Mouse (Mus musculus): ENCODE data around the gene Olfr1294. TPM values are rescaled to one million over a fixed set of nuclear protein-coding genes. Genes with fewer than 3 reads are reported as not detected.

Gene Olfr1294
- not detected in 2 replicates for total RNA-seq (2014; rRNA removed)
- not detected in 2 replicates for polyA plus RNA-seq (2012; rRNA removed)

GRCm38 (mm10) chr2:111540191-111540590 is at the start of gene Olfr1294:
Olfr1294 (minus strand) TSS chr2:111540291.
- no peak within 1 kb of the TSS for H3K4me3 ChIP-seq (ENCODE audit: insufficient read depth, low read depth, low read length)
- H3K79me2 ChIP-seq (ENCODE audit: control insufficient read depth, insufficient read depth, low read length): no peaks in the 10 kb centered on the region
- no peak within 1 kb of the TSS for H3K9ac ChIP-seq (ENCODE audit: low read depth, low read length)
- no peaks in the 10 kb centered on the region for H3K36me3 ChIP-seq (ENCODE audit: control insufficient read depth, insufficient read depth, low read length)
- no peaks in the 10 kb centered on the region for H3K27me3 ChIP-seq (ENCODE audit: control insufficient read depth, insufficient read depth, low read length)
- TF ChIP-seq POLR2A (IDR thresholded peaks at IDR 0.05; ENCODE audit: extremely low read depth, insufficient read depth, low read length) (no peak), CTCF (IDR thresholded peaks at IDR 0.05; ENCODE audit: low read depth, low read length) (no peak)
- H3K4me1 ChIP-seq (ENCODE audit: control insufficient read depth, insufficient read depth, low read length): no peaks in the 10 kb centered on the region
- whole genome bisulfite sequencing: 32% methylated on average over 1 of the region's 1 CpGs
- DNase-seq (ENCODE audit: extremely low read depth, low read depth, low spot score): no peak
- H3K27ac ChIP-seq (replicated peaks; ENCODE audit: insufficient read depth, low read depth, low read length): no peak within 1 kb of the TSS

GRCm38 (mm10) chr2:111569581-111569980 is 29.5 kb upstream of the Olfr1294 start, which contains the start of gene Olfr1295:
Olfr1295 (minus strand) TSS chr2:111569681.
- Histone ChIP-seq H3K4me3 (ENCODE audit: insufficient read depth, low read depth, low read length) (no peak within 1 kb of the TSS), H3K27ac (replicated peaks; ENCODE audit: insufficient read depth, low read depth, low read length) (no peak within 1 kb of the TSS), H3K36me3 (ENCODE audit: control insufficient read depth, insufficient read depth, low read length) (no peaks in the 10 kb centered on the region), H3K79me2 (ENCODE audit: control insufficient read depth, insufficient read depth, low read length) (no peaks in the 10 kb centered on the region), H3K27me3 (ENCODE audit: control insufficient read depth, insufficient read depth, low read length) (no peaks in the 10 kb centered on the region), H3K4me1 (ENCODE audit: control insufficient read depth, insufficient read depth, low read length) (no peaks in the 10 kb centered on the region), H3K9ac (ENCODE audit: low read depth, low read length) (no peak within 1 kb of the TSS)
- DNase-seq (ENCODE audit: extremely low read depth, low read depth, low spot score): no peak
- TF ChIP-seq POLR2A (IDR thresholded peaks at IDR 0.05; ENCODE audit: extremely low read depth, insufficient read depth, low read length) (no peak), CTCF (IDR thresholded peaks at IDR 0.05; ENCODE audit: low read depth, low read length) (no peak)

GRCm38 (mm10) chr2:111524903-111525302 is 15.2 kb downstream of the Olfr1294 start, which contains the start of gene Olfr1293-ps:
Olfr1293-ps (plus strand) TSS chr2:111525203.
- no peak for DNase-seq (ENCODE audit: extremely low read depth, low read depth, low spot score)
- Histone ChIP-seq H3K79me2 (ENCODE audit: control insufficient read depth, insufficient read depth, low read length) (no peaks in the 10 kb centered on the region), H3K36me3 (ENCODE audit: control insufficient read depth, insufficient read depth, low read length) (no peaks in the 10 kb centered on the region), H3K27ac (replicated peaks; ENCODE audit: insufficient read depth, low read depth, low read length) (no peak within 1 kb of the TSS), H3K27me3 (ENCODE audit: control insufficient read depth, insufficient read depth, low read length) (no peaks in the 10 kb centered on the region), H3K4me1 (ENCODE audit: control insufficient read depth, insufficient read depth, low read length) (no peaks in the 10 kb centered on the region), H3K4me3 (ENCODE audit: insufficient read depth, low read depth, low read length) (no peak within 1 kb of the TSS), H3K9ac (ENCODE audit: low read depth, low read length) (no peak within 1 kb of the TSS)
- WGBS: 72% methylated on average over 1 of the region's 1 CpGs
- TF ChIP-seq POLR2A (IDR thresholded peaks at IDR 0.05; ENCODE audit: extremely low read depth, insufficient read depth, low read length): no peak
- TF ChIP-seq CTCF (IDR thresholded peaks at IDR 0.05; ENCODE audit: low read depth, low read length): no peak

- no peaks in the 10 kb centered on the region for H3K79me2 ChIP-seq (ENCODE audit: control insufficient read depth, insufficient read depth, low read length)
- 79% methylated on average over 10 of the region's 10 CpGs for WGBS
- no peak for DNase-seq (ENCODE audit: extremely low read depth, low read depth, low spot score)
- no peak overlapping the region for H3K9ac ChIP-seq (ENCODE audit: low read depth, low read length)
- no peaks in the 10 kb centered on the region for H3K27me3 ChIP-seq (ENCODE audit: control insufficient read depth, insufficient read depth, low read length)
- no peaks in the 10 kb centered on the region for H3K4me1 ChIP-seq (ENCODE audit: control insufficient read depth, insufficient read depth, low read length)
- TF ChIP-seq POLR2A (IDR thresholded peaks at IDR 0.05; ENCODE audit: extremely low read depth, insufficient read depth, low read length) (no peak), CTCF (IDR thresholded peaks at IDR 0.05; ENCODE audit: low read depth, low read length) (no peak)
- no peak overlapping the region for H3K27ac ChIP-seq (replicated peaks; ENCODE audit: insufficient read depth, low read depth, low read length)
- no peaks in the 10 kb centered on the region for H3K36me3 ChIP-seq (ENCODE audit: control insufficient read depth, insufficient read depth, low read length)
- no peak overlapping the region for H3K4me3 ChIP-seq (ENCODE audit: insufficient read depth, low read depth, low read length)
These were observed 22.6 kb downstream of the Olfr1294 start for GRCm38 (mm10) chr2:111517451-111517850.

- Histone ChIP-seq H3K27ac (replicated peaks; ENCODE audit: insufficient read depth, low read depth, low read length) (no peak within 1 kb of the TSS), H3K4me3 (ENCODE audit: insufficient read depth, low read depth, low read length) (no peak within 1 kb of the TSS), H3K4me1 (ENCODE audit: control insufficient read depth, insufficient read depth, low read length) (no peaks in the 10 kb centered on the region), H3K79me2 (ENCODE audit: control insufficient read depth, insufficient read depth, low read length) (no peaks in the 10 kb centered on the region), H3K36me3 (ENCODE audit: control insufficient read depth, insufficient read depth, low read length) (no peaks in the 10 kb centered on the region), H3K9ac (ENCODE audit: low read depth, low read length) (no peak within 1 kb of the TSS), H3K27me3 (ENCODE audit: control insufficient read depth, insufficient read depth, low read length) (no peaks in the 10 kb centered on the region)
- no peak for DNase-seq (ENCODE audit: extremely low read depth, low read depth, low spot score)
- TF ChIP-seq CTCF (IDR thresholded peaks at IDR 0.05; ENCODE audit: low read depth, low read length) (no peak), POLR2A (IDR thresholded peaks at IDR 0.05; ENCODE audit: extremely low read depth, insufficient read depth, low read length) (no peak)
- 87% methylated on average over 3 of the region's 3 CpGs for WGBS
These were observed 43.2 kb downstream of the Olfr1294 start, which contains the start of gene Olfr1291-ps1 for GRCm38 (mm10) chr2:111496880-111497279. Olfr1291-ps1 (plus strand) TSS chr2:111497180.

- no peak for TF ChIP-seq POLR2A (IDR thresholded peaks at IDR 0.05; ENCODE audit: extremely low read depth, insufficient read depth, low read length)
- no peak for TF ChIP-seq CTCF (IDR thresholded peaks at IDR 0.05; ENCODE audit: low read depth, low read length)
- H3K36me3 ChIP-seq (ENCODE audit: control insufficient read depth, insufficient read depth, low read length): no peaks in the 10 kb centered on the region
- 68% methylated on average over 5 of the region's 5 CpGs for WGBS
- no peaks in the 10 kb centered on the region for H3K4me1 ChIP-seq (ENCODE audit: control insufficient read depth, insufficient read depth, low read length)
- H3K27ac ChIP-seq (replicated peaks; ENCODE audit: insufficient read depth, low read depth, low read length): no peak within 1 kb of the TSS
- no peaks in the 10 kb centered on the region for H3K79me2 ChIP-seq (ENCODE audit: control insufficient read depth, insufficient read depth, low read length)
- no peak within 1 kb of the TSS for H3K4me3 ChIP-seq (ENCODE audit: insufficient read depth, low read depth, low read length)
- H3K9ac ChIP-seq (ENCODE audit: low read depth, low read length): no peak within 1 kb of the TSS
- H3K27me3 ChIP-seq (ENCODE audit: control insufficient read depth, insufficient read depth, low read length): no peaks in the 10 kb centered on the region
- no peak for DNase-seq (ENCODE audit: extremely low read depth, low read depth, low spot score)
These were observed 46.4 kb downstream of the Olfr1294 start, which contains the start of gene Olfr1290 for GRCm38 (mm10) chr2:111493729-111494128. Olfr1290 (minus strand) TSS chr2:111493829.

Other genes starting within 250 kb of the Olfr1294 start
- not detected in 2 replicates for gene Olfr1279, start 239.7 kb downstream of the Olfr1294 start, total RNA-seq (2014; rRNA removed)
- not detected in 2 replicates for gene Olfr1279, start 239.7 kb downstream of the Olfr1294 start, polyA plus RNA-seq (2012; rRNA removed)
- gene Olfr1280, start 226.3 kb downstream of the Olfr1294 start, total RNA-seq (2014; rRNA removed): not detected in 2 replicates
- gene Olfr1280, start 226.3 kb downstream of the Olfr1294 start, polyA plus RNA-seq (2012; rRNA removed): not detected in 2 replicates
- not detected in 2 replicates for gene Olfr1281, start 213.8 kb downstream of the Olfr1294 start, total RNA-seq (2014; rRNA removed)
- not detected in 2 replicates for gene Olfr1281, start 213.8 kb downstream of the Olfr1294 start, polyA plus RNA-seq (2012; rRNA removed)
- not detected in 2 replicates for gene Olfr1282, start 204.2 kb downstream of the Olfr1294 start, total RNA-seq (2014; rRNA removed)
- gene Olfr1282, start 204.2 kb downstream of the Olfr1294 start, polyA plus RNA-seq (2012; rRNA removed): not detected in 2 replicates
- not detected in 2 replicates for gene Olfr1283, start 173.5 kb downstream of the Olfr1294 start, total RNA-seq (2014; rRNA removed)
- not detected in 2 replicates for gene Olfr1283, start 173.5 kb downstream of the Olfr1294 start, polyA plus RNA-seq (2012; rRNA removed)
- gene Olfr1284, start 164.8 kb downstream of the Olfr1294 start, total RNA-seq (2014; rRNA removed): not detected in 2 replicates
- not detected in 2 replicates for gene Olfr1284, start 164.8 kb downstream of the Olfr1294 start, polyA plus RNA-seq (2012; rRNA removed)
- not detected in 2 replicates for gene Olfr1286, start 117.2 kb downstream of the Olfr1294 start, total RNA-seq (2014; rRNA removed)
- not detected in 2 replicates for gene Olfr1286, start 117.2 kb downstream of the Olfr1294 start, polyA plus RNA-seq (2012; rRNA removed)
- not detected in 2 replicates for gene Olfr1287, start 91.1 kb downstream of the Olfr1294 start, total RNA-seq (2014; rRNA removed)
- gene Olfr1287, start 91.1 kb downstream of the Olfr1294 start, polyA plus RNA-seq (2012; rRNA removed): not detected in 2 replicates
- gene Olfr1288, start 66.2 kb downstream of the Olfr1294 start, total RNA-seq (2014; rRNA removed): not detected in 2 replicates
- gene Olfr1288, start 66.2 kb downstream of the Olfr1294 start, polyA plus RNA-seq (2012; rRNA removed): not detected in 2 replicates
- gene Olfr1289, start 59.5 kb downstream of the Olfr1294 start, total RNA-seq (2014; rRNA removed): not detected in 2 replicates
- not detected in 2 replicates for gene Olfr1289, start 59.5 kb downstream of the Olfr1294 start, polyA plus RNA-seq (2012; rRNA removed)
- gene Olfr1290, start 46.5 kb downstream of the Olfr1294 start, total RNA-seq (2014; rRNA removed): not detected in 2 replicates
- gene Olfr1290, start 46.5 kb downstream of the Olfr1294 start, polyA plus RNA-seq (2012; rRNA removed): not detected in 2 replicates
- not detected in 2 replicates for gene Olfr1291-ps1, start 43.1 kb downstream of the Olfr1294 start, total RNA-seq (2014; rRNA removed)
- gene Olfr1291-ps1, start 43.1 kb downstream of the Olfr1294 start, polyA plus RNA-seq (2012; rRNA removed): not detected in 2 replicates
- not detected in 2 replicates for gene Olfr1293-ps, start 15.1 kb downstream of the Olfr1294 start, total RNA-seq (2014; rRNA removed)
- gene Olfr1293-ps, start 15.1 kb downstream of the Olfr1294 start, polyA plus RNA-seq (2012; rRNA removed): not detected in 2 replicates
- not detected in 2 replicates for gene Olfr1295, start 29.4 kb upstream of the Olfr1294 start, total RNA-seq (2014; rRNA removed)
- gene Olfr1295, start 29.4 kb upstream of the Olfr1294 start, polyA plus RNA-seq (2012; rRNA removed): not detected in 2 replicates
- gene Olfr1297, start 86.2 kb upstream of the Olfr1294 start, total RNA-seq (2014; rRNA removed): not detected in 2 replicates
- gene Olfr1297, start 86.2 kb upstream of the Olfr1294 start, polyA plus RNA-seq (2012; rRNA removed): not detected in 2 replicates
- not detected in 2 replicates for gene Olfr1298, start 108.9 kb upstream of the Olfr1294 start, total RNA-seq (2014; rRNA removed)
- gene Olfr1298, start 108.9 kb upstream of the Olfr1294 start, polyA plus RNA-seq (2012; rRNA removed): not detected in 2 replicates
- not detected in 2 replicates for gene Olfr1299, start 121.1 kb upstream of the Olfr1294 start, total RNA-seq (2014; rRNA removed)
- gene Olfr1299, start 121.1 kb upstream of the Olfr1294 start, polyA plus RNA-seq (2012; rRNA removed): not detected in 2 replicates
- gene Olfr1301, start 210.7 kb upstream of the Olfr1294 start, total RNA-seq (2014; rRNA removed): not detected in 2 replicates
- not detected in 2 replicates for gene Olfr1301, start 210.7 kb upstream of the Olfr1294 start, polyA plus RNA-seq (2012; rRNA removed)
- gene Olfr1302, start 237.1 kb upstream of the Olfr1294 start, total RNA-seq (2014; rRNA removed): not detected in 2 replicates
- not detected in 2 replicates for gene Olfr1302, start 237.1 kb upstream of the Olfr1294 start, polyA plus RNA-seq (2012; rRNA removed)